Mouse (Mus musculus) stomach, postnatal 0 days (tissue): ENCODE results near the gene Klra6. TPM values are rescaled to one million over a fixed set of nuclear protein-coding genes. Genes with fewer than 3 reads are reported as not detected.
"Not testable (repeated sequence)": the region's sequence is repeated elsewhere in the genome, so short reads cannot be mapped to it uniquely, and the experiment has no call there.

Source experiments
- ATAC-seq: fragments of 200-750 bp; cut with Nextera tagmentation; 2 replicates; pipeline ENCODE4 v1.8.0; 2017; ENCODE audit not compliant: low FRiP score, low TSS enrichment
- DNase-seq: peaks from one replicate; pipeline ENCODE4 v3.0.0-alpha.2; 2016; ENCODE audit warnings: low spot score
- H3K27ac ChIP-seq: fragments of 300-500 bp; sonication (generic); replicated peaks from 2 replicates; pipeline ENCODE4 v1.5.1; 2014; ENCODE audit warnings: mild to moderate bottlenecking, control low read depth
- H3K27me3 ChIP-seq: fragments of 300-500 bp; sonication (generic); 2 replicates; pipeline ENCODE4 v1.6.1; 2014; ENCODE audit warnings: low read length; ENCODE audit not compliant: control insufficient read depth, insufficient read depth
- H3K36me3 ChIP-seq: fragments of 300-500 bp; sonication (generic); 2 replicates; pipeline ENCODE4 v1.6.1; 2014; ENCODE audit warnings: low read length, mixed read lengths; ENCODE audit not compliant: control insufficient read depth, insufficient read depth
- H3K4me1 ChIP-seq: fragments of 300-500 bp; sonication (generic); replicated peaks from 2 replicates; pipeline ENCODE4 v1.6.1; 2014; ENCODE audit warnings: antibody characterized with exemption; ENCODE audit not compliant: control insufficient read depth, insufficient read depth
- H3K4me2 ChIP-seq: fragments of 300-500 bp; sonication (generic); replicated peaks from 2 replicates; pipeline ENCODE4 v1.6.1; 2014; ENCODE audit warnings: low read depth, mild to moderate bottlenecking, control low read depth, moderate library complexity
- H3K4me3 ChIP-seq: fragments of 300-500 bp; sonication (generic); 2 replicates; pipeline ENCODE4 v1.5.1; 2014; ENCODE audit warnings: low read depth, low read length, control low read depth
- H3K9ac ChIP-seq: fragments of 300-500 bp; sonication (generic); 2 replicates; pipeline ENCODE4 v1.6.1; 2014; ENCODE audit warnings: mild to moderate bottlenecking, low read length, control low read depth, mixed read lengths
- H3K9me3 ChIP-seq: fragments of 300-500 bp; sonication (generic); 2 replicates; pipeline ENCODE4 v1.6.1; 2016; ENCODE audit warnings: low read length; ENCODE audit not compliant: control insufficient read depth
- CTCF ChIP-seq: IDR thresholded peaks from 2 replicates; pipeline ENCODE4 v1.5.1; 2016; ENCODE audit warnings: antibody characterized with exemption, low read depth, mild to moderate bottlenecking, moderate library complexity
- EP300 ChIP-seq: optimal IDR thresholded peaks from 2 replicates; pipeline ENCODE3; 2016; ENCODE audit warnings: antibody characterized with exemption
- WGBS: fragments of 180-500 bp; shearing (Covaris S2); extraction: QIAGEN DNeasy Blood & Tissue Kit; methylation state at CpG from one replicate; pipeline ENCODE4 v1.1.7; 2014; 5-methylcytosine and 5-hydroxymethylcytosine counted together
- polyA plus RNA-seq: library from polyadenylated mRNA; unstranded; fragments of >200 nt; fragmentation: Nextera tagmentation; extraction: Ambion mirVana; gene quantifications from 2 replicates; pipeline ENCODE4 v1.2.1, GENCODE M21; 2015

Klra6 gene
- polyA plus RNA-seq, result not detected in 2 replicates

- 68% methylated on average over 4 of the region's 4 CpGs for WGBS
- TF ChIP-seq EP300 (no peak), CTCF (no peak)
- H3K9me3 ChIP-seq, result no peaks in the 10 kb centered on the region
- no peak within 1 kb of the TSS for H3K4me2 ChIP-seq
- DNase-seq (no peak), ATAC-seq (no peak)
- H3K27me3 ChIP-seq, result no peaks in the 10 kb centered on the region
- no peak within 1 kb of the TSS for H3K4me3 ChIP-seq
- no peak within 1 kb of the TSS for H3K27ac ChIP-seq
- H3K4me1 ChIP-seq, result no peaks in the 10 kb centered on the region
- no peak within 1 kb of the TSS for H3K9ac ChIP-seq
- H3K36me3 ChIP-seq, result no peaks in the 10 kb centered on the region
Measured at GRCm38 (mm10) chr6:130026854-130027253, at the start of gene Klra6. Klra6 (minus strand) TSS chr6:130026954.

GRCm38 (mm10) chr6:130067171-130067570, 40.4 kb upstream of the Klra6 start, which contains the start of gene Klra4:
Klra4 (minus strand) TSS chr6:130067271.
- not testable (repeated sequence) for H3K9ac ChIP-seq, H3K4me3 ChIP-seq, H3K36me3 ChIP-seq, H3K27ac ChIP-seq, H3K9me3 ChIP-seq, H3K27me3 ChIP-seq, H3K4me2 ChIP-seq, DNase-seq, ATAC-seq, H3K4me1 ChIP-seq
- 51% methylated on average over 1 of the region's 1 CpGs for WGBS

- no peaks in the 10 kb centered on the region for H3K9me3 ChIP-seq
- no peak for DNase-seq
- no peak overlapping the region for H3K27ac ChIP-seq
- no peak for ATAC-seq
- H3K9ac ChIP-seq, result no peak overlapping the region
- H3K4me2 ChIP-seq, result no peak overlapping the region
- H3K36me3 ChIP-seq, result no peaks in the 10 kb centered on the region
- H3K4me3 ChIP-seq, result no peak overlapping the region
- no peaks in the 10 kb centered on the region for H3K27me3 ChIP-seq
- WGBS, result 70% methylated on average over 5 of the region's 5 CpGs
- TF ChIP-seq EP300 (no peak), CTCF (no peak)
- H3K4me1 ChIP-seq, result no peaks in the 10 kb centered on the region
Measured at GRCm38 (mm10) chr6:130065196-130065595, 38.4 kb upstream of the Klra6 start.

- H3K27me3 ChIP-seq, H3K9me3 ChIP-seq, DNase-seq, H3K4me1 ChIP-seq, H3K36me3 ChIP-seq, H3K27ac ChIP-seq, ATAC-seq, H3K4me3 ChIP-seq, H3K9ac ChIP-seq, H3K4me2 ChIP-seq: not testable (repeated sequence)
- 55% methylated on average over 4 of the region's 4 CpGs for WGBS
Measured at GRCm38 (mm10) chr6:130035146-130035545, 8.4 kb upstream of the Klra6 start.

DNA sequence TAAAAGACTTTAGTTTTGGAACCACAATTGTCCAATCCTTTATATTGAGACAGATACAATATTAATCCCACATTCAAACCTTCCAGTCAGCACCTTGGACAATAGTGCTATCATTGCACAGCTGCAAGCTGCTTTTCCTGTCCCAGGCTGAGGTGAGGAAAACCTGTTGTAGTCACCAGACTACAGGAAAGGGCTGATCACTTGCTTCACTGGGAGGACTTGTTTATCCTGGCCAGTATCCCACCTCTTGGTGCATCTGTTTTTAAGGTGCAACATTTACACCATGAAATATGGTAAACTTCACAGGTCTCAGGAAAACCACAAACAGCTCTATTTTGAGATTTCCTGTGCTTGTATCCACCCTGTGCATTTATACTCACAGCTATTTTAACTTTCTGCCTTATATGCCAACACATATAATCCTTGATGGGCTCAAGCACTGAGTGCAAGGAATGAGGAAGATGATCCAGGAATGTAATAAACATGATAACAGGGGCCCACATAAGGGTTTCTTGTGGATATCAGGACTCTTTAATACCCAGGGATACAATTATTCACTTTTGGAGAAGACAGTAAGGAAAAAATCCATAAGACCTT, 4.8 kb upstream of the Klra6 start:
- H3K27me3 ChIP-seq, H3K4me1 ChIP-seq, DNase-seq, H3K4me3 ChIP-seq, H3K9me3 ChIP-seq, H3K27ac ChIP-seq, H3K9ac ChIP-seq, H3K36me3 ChIP-seq, H3K4me2 ChIP-seq, ATAC-seq: not testable (repeated sequence)

Other genes starting within 250 kb of the Klra6 start
- not detected in 2 replicates for gene Gm156, start 242.7 kb downstream of the Klra6 start, polyA plus RNA-seq
- gene Gm17631, start 164.3 kb downstream of the Klra6 start, polyA plus RNA-seq, result not detected in 2 replicates
- not detected in 2 replicates for gene Klra17, start 150.3 kb downstream of the Klra6 start, polyA plus RNA-seq
- gene Klra5, start 109.3 kb downstream of the Klra6 start, polyA plus RNA-seq, result 0.12 TPM in 1 of 2 replicates, not detected in the other
- not detected in 2 replicates for gene Klra4, start 40.3 kb upstream of the Klra6 start, polyA plus RNA-seq
- not detected in 2 replicates for gene Klra8, start 102.9 kb upstream of the Klra6 start, polyA plus RNA-seq
- not detected in 2 replicates for gene Klra9, start 166.2 kb upstream of the Klra6 start, polyA plus RNA-seq
- not detected in 2 replicates for gene Klra7, start 206.4 kb upstream of the Klra6 start, polyA plus RNA-seq